Comparison of ENCODE assay signal across 8 mouse cellular contexts in genomic region chr7:127842001-127842718, GRCm38 (mm10). TPM values are rescaled to one million over a fixed set of nuclear protein-coding genes. Genes with fewer than 3 reads are reported as not detected.
DNase-seq lines count a peak whose midpoint lies in the region; ATAC-seq and TF ChIP-seq lines count a peak whose summit lies in the region.

No protein-coding gene starts in this region.

- peak overlapping the region; percentile 67 for H3K9ac ChIP-seq in embryonic facial prominence, embryonic 14.5 days (ENCODE audit: low read depth, low read length)
- peak overlapping the region; percentile 76 for H3K9ac ChIP-seq in heart, adult 2 months (ENCODE audit: low read depth, low read length)
- H3K9ac ChIP-seq in limb, embryonic 14.5 days (ENCODE audit: low read depth, low read length, severe bottlenecking): peak overlapping the region; percentile 69
- H3K9ac ChIP-seq in midbrain, embryonic 16.5 days (ENCODE audit: low read depth, low read length): peak overlapping the region; percentile 74

- DNase-seq in A20 (ENCODE audit: low read depth, low spot score): peak; percentile 89
- DNase-seq in embryonic facial prominence, embryonic 14.5 days (ENCODE audit: low spot score): peak; percentile 89
- DNase-seq in heart, adult 2 months: peak; percentile 82 to 87
- peak; percentile 93 for DNase-seq in kidney, adult 2 months
- peak; percentile 80 for DNase-seq in limb, embryonic 14.5 days (ENCODE audit: low spot score)
- DNase-seq in spleen, adult 2 months (ENCODE audit: low read depth in 1 of 2, low spot score in 2 of 2): peak; percentile 63 to 80

- H3K4me3 ChIP-seq in bone marrow, adult 2 months (replicated peaks; ENCODE audit: control insufficient read depth, low read depth, low read length): peak overlapping the region; percentile 89
- H3K4me3 ChIP-seq in embryonic facial prominence, embryonic 14.5 days (ENCODE audit: low read depth, low read length): peak overlapping the region; percentile 70
- peak overlapping the region; percentile 74 for H3K4me3 ChIP-seq in heart, adult 2 months
- H3K4me3 ChIP-seq in kidney, adult 2 months (ENCODE audit: insufficient read depth, low read depth, low read length): peak overlapping the region; percentile 89
- peak overlapping the region; percentile 75 for H3K4me3 ChIP-seq in limb, embryonic 14.5 days (replicated peaks; ENCODE audit: low read length)
- H3K4me3 ChIP-seq in midbrain, embryonic 16.5 days (ENCODE audit: low read depth, low read length): peak overlapping the region; percentile 55
- H3K4me3 ChIP-seq in spleen, adult 2 months (ENCODE audit: extremely low read depth, insufficient read depth, insufficient read length): peak overlapping the region; percentile 80

- no peak for TF ChIP-seq CTCF in bone marrow, adult 2 months (IDR thresholded peaks at IDR 0.05; ENCODE audit: control insufficient read depth, insufficient read depth, low read length)
- TF ChIP-seq CTCF in heart, adult 2 months (IDR thresholded peaks at IDR 0.05): no peak
- TF ChIP-seq CTCF in kidney, adult 2 months (conservative IDR thresholded peaks at IDR 0.05; ENCODE audit: insufficient read depth, insufficient read length, low read depth, low read length): no peak
- no peak for TF ChIP-seq CTCF in spleen, adult 2 months (IDR thresholded peaks at IDR 0.05; ENCODE audit: extremely low read depth, insufficient read depth, insufficient read length, insufficient replicate concordance)

- H3K27me3 ChIP-seq in embryonic facial prominence, embryonic 14.5 days (replicated peaks; ENCODE audit: control insufficient read depth, insufficient read depth, low read length): no peaks in the 10 kb centered on the region
- no peaks in the 10 kb centered on the region for H3K27me3 ChIP-seq in heart, adult 2 months (ENCODE audit: control insufficient read depth, insufficient read depth, low read length)
- no peaks in the 10 kb centered on the region for H3K27me3 ChIP-seq in kidney, adult 2 months (replicated peaks; ENCODE audit: control insufficient read depth, insufficient read depth, low read length)
- H3K27me3 ChIP-seq in limb, embryonic 14.5 days (ENCODE audit: control insufficient read depth, insufficient read depth, low read length): no peaks in the 10 kb centered on the region
- H3K27me3 ChIP-seq in midbrain, embryonic 16.5 days (ENCODE audit: control insufficient read depth, insufficient read depth, low read depth, low read length): no peaks in the 10 kb centered on the region
- no peaks in the 10 kb centered on the region for H3K27me3 ChIP-seq in spleen, adult 2 months (ENCODE audit: control insufficient read depth, insufficient read depth, low read length)

- H3K79me2 ChIP-seq in heart, adult 2 months (replicated peaks; ENCODE audit: control insufficient read depth, insufficient read depth, low read length): no peaks in the 10 kb centered on the region

- WGBS in bone marrow, adult 2 months: under 1% methylated on average over 40 of the region's 40 CpGs
- 1% methylated on average over 40 of the region's 40 CpGs for WGBS in embryonic facial prominence, embryonic 14.5 days
- WGBS in heart, adult 2 months: under 1% methylated on average over 40 of the region's 40 CpGs
- WGBS in kidney, adult 2 months: under 1% methylated on average over 40 of the region's 40 CpGs
- under 1% methylated on average over 39 of the region's 40 CpGs for WGBS in limb, embryonic 14.5 days
- WGBS in midbrain, embryonic 16.5 days: under 1% methylated on average over 40 of the region's 40 CpGs
- under 1% methylated on average over 40 of the region's 40 CpGs for WGBS in spleen, adult 2 months

- ATAC-seq in embryonic facial prominence, embryonic 14.5 days (ENCODE audit: low read depth): peak; percentile 65
- peak; percentile 58 for ATAC-seq in limb, embryonic 14.5 days (ENCODE audit: low FRiP score, low read depth)
- peak; percentile 72 for ATAC-seq in midbrain, embryonic 16.5 days

- TF ChIP-seq POLR2A in bone marrow, adult 2 months (IDR thresholded peaks at IDR 0.05; ENCODE audit: borderline replicate concordance, control insufficient read depth, low read depth, low read length): peak; percentile 47; the same call in 1 of the 2 replicates
- TF ChIP-seq POLR2A in heart, adult 2 months (IDR thresholded peaks at IDR 0.05; ENCODE audit: insufficient read depth, low read depth, low read length): peak; percentile 97
- TF ChIP-seq POLR2A in kidney, adult 2 months (IDR thresholded peaks at IDR 0.05; ENCODE audit: low read depth, low read length): peak; percentile 78
- no peak for TF ChIP-seq POLR2A in limb, embryonic 14.5 days (IDR thresholded peaks at IDR 0.05; ENCODE audit: borderline replicate concordance, extremely low read depth, insufficient read depth, insufficient read length)
- TF ChIP-seq POLR2A in spleen, adult 2 months (IDR thresholded peaks at IDR 0.05; ENCODE audit: low read depth, low read length): peak; percentile 71

- TF ChIP-seq EP300 in heart, adult 2 months (IDR thresholded peaks at IDR 0.05; ENCODE audit: insufficient read depth, low read depth, low read length): no peak; the same call in 1 of the 2 replicates

- peaks cover 3% of the 10 kb centered on the region; the same call in 1 of the 2 replicates for H3K4me1 ChIP-seq in bone marrow, adult 2 months (ENCODE audit: control insufficient read depth, insufficient read depth, low read length)
- H3K4me1 ChIP-seq in embryonic facial prominence, embryonic 14.5 days (ENCODE audit: control insufficient read depth, insufficient read depth, low read length): no peaks in the 10 kb centered on the region
- peaks cover 2% of the 10 kb centered on the region; the same call in 1 of the 2 replicates for H3K4me1 ChIP-seq in heart, adult 2 months (ENCODE audit: control insufficient read depth, insufficient read depth, low read length)
- H3K4me1 ChIP-seq in kidney, adult 2 months (ENCODE audit: control insufficient read depth, insufficient read depth, low read length): peaks cover 4% of the 10 kb centered on the region; the same call in 1 of the 2 replicates
- 0 out of 2 replicates have a peak, but pooled peaks cover 12% of the 10 kb centered on the region for H3K4me1 ChIP-seq in limb, embryonic 14.5 days (ENCODE audit: control insufficient read depth, insufficient read depth, low read length)
- H3K4me1 ChIP-seq in midbrain, embryonic 16.5 days (ENCODE audit: control insufficient read depth, insufficient read depth, low read length): peaks cover 14% of the 10 kb centered on the region; the same call in 1 of the 2 replicates
- peaks cover 7% of the 10 kb centered on the region; the same call in 1 of the 2 replicates for H3K4me1 ChIP-seq in spleen, adult 2 months (ENCODE audit: control insufficient read depth, insufficient read depth, insufficient read length)

- peak overlapping the region; percentile 94 for H3K27ac ChIP-seq in bone marrow, adult 2 months (ENCODE audit: control insufficient read depth, insufficient read depth, low read depth, low read length, poor library complexity)
- H3K27ac ChIP-seq in embryonic facial prominence, embryonic 14.5 days (replicated peaks; ENCODE audit: low read depth, low read length): peak overlapping the region; percentile 96
- H3K27ac ChIP-seq in heart, adult 2 months: peak overlapping the region; percentile 87
- H3K27ac ChIP-seq in kidney, adult 2 months (ENCODE audit: insufficient read depth, low read depth, low read length): peak overlapping the region; percentile 94
- H3K27ac ChIP-seq in limb, embryonic 14.5 days (replicated peaks; ENCODE audit: low read depth, low read length): peak overlapping the region; percentile 90
- H3K27ac ChIP-seq in midbrain, embryonic 16.5 days (ENCODE audit: low read length): peak overlapping the region; percentile 88
- peak overlapping the region; percentile 88 for H3K27ac ChIP-seq in spleen, adult 2 months (ENCODE audit: insufficient read depth, low read length)

- intact Hi-C loops in heart, adult 2 months (cut with DNase I): loop anchor here (1.0 kb wide), 2 partner anchors 27 to 33 kb away; no protein-coding TSS in a partner anchor

- no peaks in the 10 kb centered on the region for H3K9me3 ChIP-seq in embryonic facial prominence, embryonic 14.5 days (ENCODE audit: control insufficient read depth, low read length)
- no peaks in the 10 kb centered on the region for H3K9me3 ChIP-seq in limb, embryonic 14.5 days (ENCODE audit: control insufficient read depth, low read length)
- H3K9me3 ChIP-seq in midbrain, embryonic 16.5 days (replicated peaks; ENCODE audit: control insufficient read depth, low read length, poor library complexity, severe bottlenecking): no peaks in the 10 kb centered on the region

- peaks cover 26% of the 10 kb centered on the region for H3K36me3 ChIP-seq in embryonic facial prominence, embryonic 14.5 days (ENCODE audit: control insufficient read depth, insufficient read depth, low read length)
- peaks cover 3% of the 10 kb centered on the region for H3K36me3 ChIP-seq in heart, adult 2 months (ENCODE audit: control insufficient read depth, insufficient read depth, low read length)
- no peaks in the 10 kb centered on the region for H3K36me3 ChIP-seq in kidney, adult 2 months (ENCODE audit: control insufficient read depth, insufficient read depth, low read length)
- H3K36me3 ChIP-seq in limb, embryonic 14.5 days (ENCODE audit: control insufficient read depth, insufficient read depth, low read length): peaks cover 31% of the 10 kb centered on the region; the same call in 1 of the 2 replicates
- H3K36me3 ChIP-seq in midbrain, embryonic 16.5 days (ENCODE audit: control insufficient read depth, insufficient read depth, low read length): no peaks in the 10 kb centered on the region
- peaks cover 9% of the 10 kb centered on the region for H3K36me3 ChIP-seq in spleen, adult 2 months (ENCODE audit: control insufficient read depth, insufficient read depth, low read length)

- peak overlapping the region; percentile 95 for H3K4me2 ChIP-seq in embryonic facial prominence, embryonic 14.5 days (ENCODE audit: low read depth, low read length)
- H3K4me2 ChIP-seq in limb, embryonic 14.5 days (replicated peaks; ENCODE audit: low read depth, low read length, severe bottlenecking): peak overlapping the region; percentile 93
- H3K4me2 ChIP-seq in midbrain, embryonic 16.5 days (ENCODE audit: low read length): peak overlapping the region; percentile 98

RNA-seq across cellular contexts. Expression of gene Stx1b, which starts 17.8 kb away (rescaled TPM):
- 1.1 and 1.8 TPM in 2 replicates for polyA plus RNA-seq in bone marrow, adult 2 months (2011; ENCODE audit: insufficient read depth, insufficient read length, low replicate concordance, missing spikeins)
- polyA plus RNA-seq in embryonic facial prominence, embryonic 14.5 days (2014; fragmentation: Nextera tagmentation; extraction: Ambion mirVana): 3.4 and 5.2 TPM in 2 replicates
- total RNA-seq in heart, adult 2 months (2021): 1 to 10 TPM in 1 of 2 experiments, under 1 TPM in 1; 0.77 to 1.1 TPM
- 3.8 and 4.0 TPM in 2 replicates for polyA plus RNA-seq in heart, adult 2 months (2012; rRNA removed)
- polyA plus RNA-seq in kidney, adult 2 months (2012; rRNA removed): 2.3 and 2.4 TPM in 2 replicates
- 43.9 and 52.1 TPM in 2 replicates for polyA plus RNA-seq in limb, embryonic 14.5 days (2012; rRNA removed)
- 4.0 and 6.3 TPM in 2 replicates for polyA plus RNA-seq in limb, embryonic 14.5 days (2014; fragmentation: Nextera tagmentation; extraction: Ambion mirVana)
- polyA plus RNA-seq in midbrain, embryonic 16.5 days (2015; fragmentation: Nextera tagmentation; extraction: Ambion mirVana): 66.5 and 82.2 TPM in 2 replicates
- polyA plus RNA-seq in spleen, adult 2 months (2012; rRNA removed): 1.2 and 1.4 TPM in 2 replicates

RNA-seq across cellular contexts. Expression of gene Stx4a, which starts 18.1 kb away (rescaled TPM):
- 246 and 342 TPM in 2 replicates for polyA plus RNA-seq in bone marrow, adult 2 months (2011; ENCODE audit: insufficient read depth, insufficient read length, low replicate concordance, missing spikeins)
- polyA plus RNA-seq in embryonic facial prominence, embryonic 14.5 days (2014; fragmentation: Nextera tagmentation; extraction: Ambion mirVana): 28.0 and 38.1 TPM in 2 replicates
- 10 to 100 TPM; 68.4 to 71.9 TPM for total RNA-seq in heart, adult 2 months (2021)
- 79.3 and 83.0 TPM in 2 replicates for polyA plus RNA-seq in heart, adult 2 months (2012; rRNA removed)
- polyA plus RNA-seq in kidney, adult 2 months (2012; rRNA removed): 60.7 and 66.5 TPM in 2 replicates
- 116 and 147 TPM in 2 replicates for polyA plus RNA-seq in limb, embryonic 14.5 days (2012; rRNA removed)
- 38.8 and 41.0 TPM in 2 replicates for polyA plus RNA-seq in limb, embryonic 14.5 days (2014; fragmentation: Nextera tagmentation; extraction: Ambion mirVana)
- polyA plus RNA-seq in midbrain, embryonic 16.5 days (2015; fragmentation: Nextera tagmentation; extraction: Ambion mirVana): 18.3 and 19.7 TPM in 2 replicates
- polyA plus RNA-seq in spleen, adult 2 months (2012; rRNA removed): 54.7 and 66.5 TPM in 2 replicates

RNA-seq across cellular contexts. Expression of gene Zfp646, which starts 33.9 kb away (rescaled TPM):
- polyA plus RNA-seq in bone marrow, adult 2 months (2011; ENCODE audit: insufficient read depth, insufficient read length, low replicate concordance, missing spikeins): 15.9 and 24.7 TPM in 2 replicates
- polyA plus RNA-seq in embryonic facial prominence, embryonic 14.5 days (2014; fragmentation: Nextera tagmentation; extraction: Ambion mirVana): 13.3 and 14.0 TPM in 2 replicates
- total RNA-seq in heart, adult 2 months (2021): 10 to 100 TPM; 17.7 to 18.9 TPM
- polyA plus RNA-seq in heart, adult 2 months (2012; rRNA removed): 8.0 and 11.8 TPM in 2 replicates
- 11.9 and 14.3 TPM in 2 replicates for polyA plus RNA-seq in kidney, adult 2 months (2012; rRNA removed)
- 19.1 and 20.1 TPM in 2 replicates for polyA plus RNA-seq in limb, embryonic 14.5 days (2012; rRNA removed)
- polyA plus RNA-seq in limb, embryonic 14.5 days (2014; fragmentation: Nextera tagmentation; extraction: Ambion mirVana): 12.4 and 15.3 TPM in 2 replicates
- polyA plus RNA-seq in midbrain, embryonic 16.5 days (2015; fragmentation: Nextera tagmentation; extraction: Ambion mirVana): 8.3 and 10.6 TPM in 2 replicates
- polyA plus RNA-seq in spleen, adult 2 months (2012; rRNA removed): 27.2 and 30.7 TPM in 2 replicates

RNA-seq across cellular contexts. Expression of gene Zfp668, which starts 34.5 kb away (rescaled TPM):
- polyA plus RNA-seq in bone marrow, adult 2 months (2011; ENCODE audit: insufficient read depth, insufficient read length, low replicate concordance, missing spikeins): 4.0 and 8.3 TPM in 2 replicates
- polyA plus RNA-seq in embryonic facial prominence, embryonic 14.5 days (2014; fragmentation: Nextera tagmentation; extraction: Ambion mirVana): 11.2 and 14.7 TPM in 2 replicates
- total RNA-seq in heart, adult 2 months (2021): 1 to 10 TPM; 3.4 to 4.1 TPM
- 2.2 and 2.7 TPM in 2 replicates for polyA plus RNA-seq in heart, adult 2 months (2012; rRNA removed)
- 4.2 and 4.3 TPM in 2 replicates for polyA plus RNA-seq in kidney, adult 2 months (2012; rRNA removed)
- polyA plus RNA-seq in limb, embryonic 14.5 days (2012; rRNA removed): 11.0 and 14.9 TPM in 2 replicates
- polyA plus RNA-seq in limb, embryonic 14.5 days (2014; fragmentation: Nextera tagmentation; extraction: Ambion mirVana): 10.9 and 14.8 TPM in 2 replicates
- 37.8 and 38.8 TPM in 2 replicates for polyA plus RNA-seq in midbrain, embryonic 16.5 days (2015; fragmentation: Nextera tagmentation; extraction: Ambion mirVana)
- polyA plus RNA-seq in spleen, adult 2 months (2012; rRNA removed): 8.6 and 10.4 TPM in 2 replicates

RNA-seq across cellular contexts. Expression of gene Hsd3b7, which starts 41.8 kb away (rescaled TPM):
- polyA plus RNA-seq in bone marrow, adult 2 months (2011; ENCODE audit: insufficient read depth, insufficient read length, low replicate concordance, missing spikeins): 13.3 and 23.4 TPM in 2 replicates
- 22.2 and 23.5 TPM in 2 replicates for polyA plus RNA-seq in embryonic facial prominence, embryonic 14.5 days (2014; fragmentation: Nextera tagmentation; extraction: Ambion mirVana)
- 10 to 100 TPM in 1 of 2 experiments, 1 to 10 TPM in 1; 9.8 to 12.9 TPM for total RNA-seq in heart, adult 2 months (2021)
- polyA plus RNA-seq in heart, adult 2 months (2012; rRNA removed): 37.0 and 45.0 TPM in 2 replicates
- polyA plus RNA-seq in kidney, adult 2 months (2012; rRNA removed): 45.0 and 49.3 TPM in 2 replicates
- polyA plus RNA-seq in limb, embryonic 14.5 days (2012; rRNA removed): 28.0 and 28.7 TPM in 2 replicates
- 14.3 and 16.5 TPM in 2 replicates for polyA plus RNA-seq in limb, embryonic 14.5 days (2014; fragmentation: Nextera tagmentation; extraction: Ambion mirVana)
- polyA plus RNA-seq in midbrain, embryonic 16.5 days (2015; fragmentation: Nextera tagmentation; extraction: Ambion mirVana): 8.4 and 10.3 TPM in 2 replicates
- 22.7 and 23.6 TPM in 2 replicates for polyA plus RNA-seq in spleen, adult 2 months (2012; rRNA removed)

Comparison
In these comparisons a context has a peak if more than half of its experiments do, and no peak if none do; other contexts are left out.
1. Peak in every context shown above with its lines: DNase-seq, ATAC-seq, H3K4me3 ChIP-seq and H3K27ac ChIP-seq.